Mouse (Mus musculus): Measurements from ENCODE around the gene Tomm40l.

DNA sequence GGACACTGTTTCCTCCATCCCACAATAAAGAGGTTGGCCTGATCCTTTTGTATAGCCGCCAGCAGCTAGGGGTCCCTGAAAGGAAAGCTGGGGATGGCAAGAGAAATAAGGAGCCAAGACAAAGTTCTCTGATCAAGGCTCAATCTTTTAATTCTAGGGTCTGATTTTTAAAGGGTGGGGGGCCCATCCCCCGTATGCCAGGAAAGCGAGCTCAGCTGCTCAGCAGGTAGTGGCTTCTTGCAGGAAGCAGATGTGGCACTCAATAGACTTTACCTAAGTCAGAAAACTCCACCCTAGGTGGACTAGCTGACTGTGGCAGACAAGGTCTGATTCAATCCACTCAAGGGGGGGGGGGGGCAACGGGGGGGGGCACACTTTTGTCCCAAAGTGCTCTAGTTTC lies 4.5 kb upstream of the Tomm40l start:
- TF ChIP-seq CTCF (IDR thresholded peaks at IDR 0.05; ENCODE audit: low read depth, low read length) = no peak
- no peak for TF ChIP-seq GATA1 (IDR thresholded peaks at IDR 0.05; ENCODE audit: borderline replicate concordance, low read length)
